Mouse (Mus musculus): ENCODE measurements around the gene Tnni2.

- TF ChIP-seq CTCF (IDR thresholded peaks at IDR 0.05; ENCODE audit: low read depth, low read length) = no peak
- TF ChIP-seq TAL1 (conservative IDR thresholded peaks at IDR 0.05; ENCODE audit: low read depth, low read length) = no peak
- TF ChIP-seq GATA2 (IDR thresholded peaks at IDR 0.05; ENCODE audit: borderline replicate concordance, low read depth, low read length) = no peak
Measured at GRCm38 (mm10) chr7:142403591-142403990, 38.0 kb upstream of the Tnni2 start.

Measured in G1E (cell line).